Mouse (Mus musculus): ENCODE data around the gene Gp1ba. TPM values are rescaled to one million over a fixed set of nuclear protein-coding genes. Genes with fewer than 3 reads are reported as not detected.

Gp1ba gene
- polyA plus RNA-seq, 1 experiment from 2014 or later: 1.2 TPM

GRCm38 (mm10) chr11:70667271-70668150 is 28.6 kb downstream of the Gp1ba start:
- DNase-seq (ENCODE audit: low spot score) (no peak), ATAC-seq (ENCODE audit: low FRiP score) (no peak)
- Histone ChIP-seq H3K9me3 (ENCODE audit: control insufficient read depth, low read length) (no peaks in the 10 kb centered on the region), H3K4me1 (replicated peaks; ENCODE audit: control insufficient read depth, insufficient read depth, low read length) (peaks cover 3% of the 10 kb centered on the region; the same call in 1 of the 2 replicates), H3K4me3 (ENCODE audit: low read depth, low read length) (peak overlapping the region; percentile 40), H3K9ac (ENCODE audit: low read depth, low read length) (peak overlapping the region; percentile 55), H3K4me2 (replicated peaks; ENCODE audit: low read depth, low read length) (peak overlapping the region; percentile 48), H3K36me3 (ENCODE audit: control insufficient read depth, insufficient read depth, low read length) (peaks cover 4% of the 10 kb centered on the region), H3K27me3 (ENCODE audit: control insufficient read depth, insufficient read depth, low read length) (no peaks in the 10 kb centered on the region), H3K27ac (ENCODE audit: low read depth, low read length) (no peak overlapping the region)
- 70% methylated on average over 14 of the region's 14 CpGs for WGBS

- Histone ChIP-seq H3K4me3 (ENCODE audit: low read depth, low read length) (peak overlapping the region; percentile 40), H3K36me3 (ENCODE audit: control insufficient read depth, insufficient read depth, low read length) (peaks cover 4% of the 10 kb centered on the region), H3K4me2 (replicated peaks; ENCODE audit: low read depth, low read length) (peak overlapping the region; percentile 48), H3K9ac (ENCODE audit: low read depth, low read length) (peak overlapping the region; percentile 55), H3K27me3 (ENCODE audit: control insufficient read depth, insufficient read depth, low read length) (no peaks in the 10 kb centered on the region), H3K9me3 (ENCODE audit: control insufficient read depth, low read length) (no peaks in the 10 kb centered on the region), H3K27ac (ENCODE audit: low read depth, low read length) (peak overlapping the region; percentile 80), H3K4me1 (replicated peaks; ENCODE audit: control insufficient read depth, insufficient read depth, low read length) (peaks cover 3% of the 10 kb centered on the region; the same call in 1 of the 2 replicates)
- ATAC-seq (ENCODE audit: low FRiP score) (peak; percentile 55; the same call in 1 of the 2 replicates), DNase-seq (ENCODE audit: low spot score) (no peak)
- 2% methylated on average over 15 of the region's 15 CpGs for WGBS
These were observed 29.4 kb downstream of the Gp1ba start for GRCm38 (mm10) chr11:70668335-70668770.

GRCm38 (mm10) chr11:70668771-70669505 is 30.0 kb downstream of the Gp1ba start, which contains the start of gene Spag7:
Gene Spag7, minus strand, starts transcription at chr11:70669416.
- peak; percentile 96 for ATAC-seq (ENCODE audit: low FRiP score)
- peak within 1 kb of the TSS; percentile 40 for H3K4me3 ChIP-seq (ENCODE audit: low read depth, low read length)

GRCm38 (mm10) chr11:70669582-70670345 is 30.8 kb downstream of the Gp1ba start:
- no peaks in the 10 kb centered on the region for H3K27me3 ChIP-seq (ENCODE audit: control insufficient read depth, insufficient read depth, low read length)
- H3K4me1 ChIP-seq (replicated peaks; ENCODE audit: control insufficient read depth, insufficient read depth, low read length): peaks cover 5% of the 10 kb centered on the region; the same call in 1 of the 2 replicates
- no peaks in the 10 kb centered on the region for H3K36me3 ChIP-seq (ENCODE audit: control insufficient read depth, insufficient read depth, low read length)
- under 1% methylated on average over 31 of the region's 31 CpGs for WGBS
- DNase-seq (ENCODE audit: low spot score) (peak; percentile 84), ATAC-seq (ENCODE audit: low FRiP score) (peak; percentile 61)
- no peaks in the 10 kb centered on the region for H3K9me3 ChIP-seq (ENCODE audit: control insufficient read depth, low read length)
- H3K4me2 ChIP-seq (replicated peaks; ENCODE audit: low read depth, low read length): peak overlapping the region; percentile 48
- peak overlapping the region; percentile 75 for H3K27ac ChIP-seq (ENCODE audit: low read depth, low read length)
- H3K4me3 ChIP-seq (ENCODE audit: low read depth, low read length): peak overlapping the region; percentile 40
- H3K9ac ChIP-seq (ENCODE audit: low read depth, low read length): peak overlapping the region; percentile 55

More at GRCm38 (mm10) chr11:70668771-70669505, 30.0 kb downstream of the Gp1ba start, which contains the start of gene Spag7:
- Histone ChIP-seq H3K4me1 (replicated peaks; ENCODE audit: control insufficient read depth, insufficient read depth, low read length) (peaks cover 3% of the 10 kb centered on the region; the same call in 1 of the 2 replicates), H3K27me3 (ENCODE audit: control insufficient read depth, insufficient read depth, low read length) (no peaks in the 10 kb centered on the region), H3K36me3 (ENCODE audit: control insufficient read depth, insufficient read depth, low read length) (peaks cover 4% of the 10 kb centered on the region), H3K27ac (ENCODE audit: low read depth, low read length) (peak within 1 kb of the TSS; percentile 80), H3K4me2 (replicated peaks; ENCODE audit: low read depth, low read length) (peak within 1 kb of the TSS; percentile 48), H3K9ac (ENCODE audit: low read depth, low read length) (peak within 1 kb of the TSS; percentile 55), H3K9me3 (ENCODE audit: control insufficient read depth, low read length) (no peaks in the 10 kb centered on the region)
- WGBS: under 1% methylated on average over 44 of the region's 44 CpGs
- DNase-seq (ENCODE audit: low spot score): peak; percentile 96

- Histone ChIP-seq H3K27ac (ENCODE audit: low read depth, low read length) (peak overlapping the region; percentile 75), H3K36me3 (ENCODE audit: control insufficient read depth, insufficient read depth, low read length) (no peaks in the 10 kb centered on the region), H3K4me2 (replicated peaks; ENCODE audit: low read depth, low read length) (peak overlapping the region; percentile 48), H3K4me1 (replicated peaks; ENCODE audit: control insufficient read depth, insufficient read depth, low read length) (peaks cover 5% of the 10 kb centered on the region; the same call in 1 of the 2 replicates), H3K9ac (ENCODE audit: low read depth, low read length) (peak overlapping the region; percentile 55), H3K27me3 (ENCODE audit: control insufficient read depth, insufficient read depth, low read length) (no peaks in the 10 kb centered on the region), H3K4me3 (ENCODE audit: low read depth, low read length) (peak overlapping the region; percentile 40), H3K9me3 (ENCODE audit: control insufficient read depth, low read length) (no peaks in the 10 kb centered on the region)
- DNase-seq (ENCODE audit: low spot score) (no peak), ATAC-seq (ENCODE audit: low FRiP score) (no peak)
- WGBS: 33% methylated on average over 14 of the region's 14 CpGs
These were observed 31.6 kb downstream of the Gp1ba start for GRCm38 (mm10) chr11:70670483-70670882.

- no peaks in the 10 kb centered on the region for H3K9me3 ChIP-seq (ENCODE audit: control insufficient read depth, low read length)
- H3K9ac ChIP-seq (ENCODE audit: low read depth, low read length): no peak overlapping the region; the same call in 1 of the 2 replicates
- WGBS: 83% methylated on average over 16 of the region's 16 CpGs
- H3K27me3 ChIP-seq (ENCODE audit: control insufficient read depth, insufficient read depth, low read length): no peaks in the 10 kb centered on the region
- no peak for DNase-seq (ENCODE audit: low spot score)
- H3K36me3 ChIP-seq (ENCODE audit: control insufficient read depth, insufficient read depth, low read length): no peaks in the 10 kb centered on the region
- H3K4me3 ChIP-seq (ENCODE audit: low read depth, low read length): no peak overlapping the region
- no peak overlapping the region for H3K4me2 ChIP-seq (replicated peaks; ENCODE audit: low read depth, low read length)
- H3K27ac ChIP-seq (ENCODE audit: low read depth, low read length): no peak overlapping the region
- no peak for ATAC-seq (ENCODE audit: low FRiP score)
- H3K4me1 ChIP-seq (replicated peaks; ENCODE audit: control insufficient read depth, insufficient read depth, low read length): peaks cover 5% of the 10 kb centered on the region; the same call in 1 of the 2 replicates
These were observed 32.6 kb downstream of the Gp1ba start for GRCm38 (mm10) chr11:70671333-70672047.

- ATAC-seq (ENCODE audit: low FRiP score) (no peak), DNase-seq (ENCODE audit: low spot score) (no peak)
- no peak overlapping the region for H3K27ac ChIP-seq (ENCODE audit: low read depth, low read length)
- WGBS: 54% methylated on average over 6 of the region's 6 CpGs
- no peak overlapping the region for H3K4me2 ChIP-seq (replicated peaks; ENCODE audit: low read depth, low read length)
- H3K9ac ChIP-seq (ENCODE audit: low read depth, low read length): no peak overlapping the region
- H3K27me3 ChIP-seq (ENCODE audit: control insufficient read depth, insufficient read depth, low read length): no peaks in the 10 kb centered on the region
- H3K9me3 ChIP-seq (ENCODE audit: control insufficient read depth, low read length): no peaks in the 10 kb centered on the region
- no peak overlapping the region for H3K4me3 ChIP-seq (ENCODE audit: low read depth, low read length)
- H3K4me1 ChIP-seq (replicated peaks; ENCODE audit: control insufficient read depth, insufficient read depth, low read length): peaks cover 5% of the 10 kb centered on the region; the same call in 1 of the 2 replicates
- no peaks in the 10 kb centered on the region for H3K36me3 ChIP-seq (ENCODE audit: control insufficient read depth, insufficient read depth, low read length)
These were observed 35.1 kb downstream of the Gp1ba start for GRCm38 (mm10) chr11:70674014-70674413.

Measured in hindbrain, embryonic 11.5 days (tissue).